Mouse (Mus musculus): ENCODE measurements around the gene Bst1. TPM values are rescaled to one million over a fixed set of nuclear protein-coding genes. Genes with fewer than 3 reads are reported as not detected.

Bst1 gene
- 0.37 and 0.62 TPM in 2 replicates for polyA plus RNA-seq (2015; fragmentation: Nextera tagmentation; extraction: Ambion mirVana)

DNA sequence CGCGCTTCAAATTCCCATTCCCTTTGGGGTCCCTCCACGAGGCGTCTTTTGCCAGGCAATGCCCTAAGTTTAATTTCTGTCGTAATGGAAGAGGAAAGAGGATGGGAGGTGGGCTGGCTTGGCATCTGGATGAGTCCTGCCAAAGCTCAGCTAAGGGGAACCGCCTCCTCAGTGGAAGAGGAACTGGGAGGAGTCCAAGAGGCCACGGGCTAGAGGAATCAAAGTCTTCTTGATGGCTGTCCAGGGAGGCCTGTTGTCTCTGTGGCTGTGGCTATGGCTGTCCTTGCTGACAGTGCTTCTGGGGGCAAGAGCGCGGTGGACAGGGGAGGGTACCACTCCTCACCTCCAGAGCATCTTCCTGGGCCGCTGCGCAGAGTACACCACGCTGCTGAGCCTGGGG is at the start of gene Bst1:
Gene Bst1 (plus strand): TSS at position 191 of the 400 bp plus-strand sequence.
- Histone ChIP-seq H3K4me2 (no peak within 1 kb of the TSS), H3K27me3 (replicated peaks) (no peaks in the 10 kb centered on the region), H3K36me3 (no peaks in the 10 kb centered on the region), H3K4me3 (no peak within 1 kb of the TSS), H3K9me3 (no peaks in the 10 kb centered on the region), H3K9ac (no peak within 1 kb of the TSS), H3K4me1 (no peaks in the 10 kb centered on the region), H3K27ac (replicated peaks) (no peak within 1 kb of the TSS)
- no peak for ATAC-seq (ENCODE audit: extremely low read depth, insufficient number of reproducible peaks, low FRiP score, low TSS enrichment)
- WGBS = 42% methylated on average over 12 of the region's 12 CpGs

DNA sequence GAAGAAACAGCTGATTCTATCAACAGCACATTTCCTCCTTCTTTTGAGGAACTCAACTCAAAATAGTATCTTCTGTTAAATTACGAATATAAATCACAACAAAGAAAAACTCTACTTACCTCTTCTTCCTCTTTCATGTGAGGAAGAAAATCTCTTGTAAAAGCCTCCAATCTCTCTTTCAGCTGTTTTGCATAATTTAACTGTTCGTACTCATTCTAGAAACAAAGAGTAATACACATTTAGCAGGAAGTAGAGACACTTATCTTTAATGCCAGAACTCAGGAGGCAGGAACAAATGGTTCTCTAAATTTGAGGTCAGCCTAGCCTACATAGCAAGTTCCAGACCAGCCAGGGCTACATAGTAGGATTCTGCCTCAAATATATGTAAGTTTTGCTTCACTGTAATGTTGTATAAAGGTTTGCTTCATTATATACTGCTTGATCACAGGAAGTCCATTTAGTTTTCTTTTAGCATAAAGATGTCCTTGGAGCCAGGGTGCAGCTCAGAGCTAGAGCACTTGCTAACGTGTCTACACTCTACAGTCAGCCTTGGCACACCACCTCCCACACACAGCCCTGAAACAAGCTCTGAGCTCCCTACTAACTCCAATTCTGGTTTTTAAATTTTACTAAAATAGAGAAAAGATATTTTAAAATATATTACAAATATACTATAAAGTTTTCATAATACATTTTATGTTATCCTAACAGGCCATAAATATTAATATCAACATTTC is 47.9 kb upstream of the Bst1 start:
- Histone ChIP-seq H3K27me3 (replicated peaks) (no peaks in the 10 kb centered on the region), H3K27ac (replicated peaks) (no peak overlapping the region), H3K4me1 (peaks cover 7% of the 10 kb centered on the region), H3K4me2 (no peak overlapping the region), H3K9ac (no peak overlapping the region), H3K36me3 (peaks cover 53% of the 10 kb centered on the region), H3K4me3 (no peak overlapping the region), H3K9me3 (no peaks in the 10 kb centered on the region)
- WGBS = 73% methylated on average over 3 of the region's 3 CpGs
- ATAC-seq (ENCODE audit: extremely low read depth, insufficient number of reproducible peaks, low FRiP score, low TSS enrichment) = no peak

- Histone ChIP-seq H3K9ac (no peak overlapping the region), H3K27me3 (replicated peaks) (no peaks in the 10 kb centered on the region), H3K27ac (replicated peaks) (no peak overlapping the region), H3K4me2 (no peak overlapping the region), H3K4me1 (peaks cover 13% of the 10 kb centered on the region), H3K9me3 (no peaks in the 10 kb centered on the region), H3K4me3 (no peak overlapping the region), H3K36me3 (peaks cover 47% of the 10 kb centered on the region)
- 84% methylated on average over 3 of the region's 3 CpGs for WGBS
- ATAC-seq (ENCODE audit: extremely low read depth, insufficient number of reproducible peaks, low FRiP score, low TSS enrichment) = no peak
Measured at GRCm38 (mm10) chr5:43771555-43771954, 47.1 kb upstream of the Bst1 start.

- peak overlapping the region; percentile 68 for H3K27ac ChIP-seq (replicated peaks)
- no peaks in the 10 kb centered on the region for H3K27me3 ChIP-seq (replicated peaks)
- H3K9me3 ChIP-seq = no peaks in the 10 kb centered on the region
- H3K4me2 ChIP-seq = peak overlapping the region; percentile 37; the same call in 1 of the 2 replicates
- peaks cover 16% of the 10 kb centered on the region for H3K36me3 ChIP-seq
- H3K9ac ChIP-seq = no peak overlapping the region
- no peak for ATAC-seq (ENCODE audit: extremely low read depth, insufficient number of reproducible peaks, low FRiP score, low TSS enrichment)
- H3K4me1 ChIP-seq = peaks cover 40% of the 10 kb centered on the region
- H3K4me3 ChIP-seq = no peak overlapping the region
Measured at GRCm38 (mm10) chr5:43776407-43776806, 42.3 kb upstream of the Bst1 start.

DNA sequence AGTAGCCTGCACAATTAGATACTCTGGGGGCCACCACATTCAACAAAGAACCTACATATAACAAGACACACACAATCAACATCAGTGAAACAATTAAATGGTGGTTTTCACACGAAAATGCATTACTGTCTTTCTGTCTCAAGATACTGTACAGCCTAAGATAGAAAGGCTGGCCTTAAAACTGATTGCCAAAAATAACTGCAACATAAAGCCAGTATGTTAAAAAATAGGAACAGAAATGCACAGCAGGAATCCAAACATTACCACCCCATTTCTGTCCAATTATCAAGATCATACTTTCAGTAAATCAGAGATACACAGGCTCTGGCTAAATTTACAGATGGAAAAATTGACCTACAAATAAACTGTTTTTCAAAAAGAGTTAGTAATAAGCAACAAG is 41.7 kb upstream of the Bst1 start:
- 26% methylated on average over 1 of the region's 1 CpGs for WGBS
- Histone ChIP-seq H3K27ac (replicated peaks) (peak overlapping the region; percentile 68), H3K36me3 (peaks cover 13% of the 10 kb centered on the region), H3K9ac (no peak overlapping the region), H3K9me3 (no peaks in the 10 kb centered on the region), H3K4me2 (peak overlapping the region; percentile 37), H3K4me1 (peaks cover 40% of the 10 kb centered on the region), H3K4me3 (no peak overlapping the region), H3K27me3 (replicated peaks) (no peaks in the 10 kb centered on the region)
- no peak for ATAC-seq (ENCODE audit: extremely low read depth, insufficient number of reproducible peaks, low FRiP score, low TSS enrichment)

GRCm38 (mm10) chr5:43778583-43778982 is 40.1 kb upstream of the Bst1 start:
- H3K4me3 ChIP-seq = no peak overlapping the region
- peaks cover 8% of the 10 kb centered on the region for H3K36me3 ChIP-seq
- no peak for ATAC-seq (ENCODE audit: extremely low read depth, insufficient number of reproducible peaks, low FRiP score, low TSS enrichment)
- no peak overlapping the region for H3K9ac ChIP-seq
- 85% methylated on average over 3 of the region's 3 CpGs for WGBS
- H3K9me3 ChIP-seq = no peaks in the 10 kb centered on the region
- peaks cover 45% of the 10 kb centered on the region for H3K4me1 ChIP-seq
- H3K4me2 ChIP-seq = peak overlapping the region; percentile 18
- H3K27ac ChIP-seq (replicated peaks) = no peak overlapping the region
- H3K27me3 ChIP-seq (replicated peaks) = no peaks in the 10 kb centered on the region

DNA sequence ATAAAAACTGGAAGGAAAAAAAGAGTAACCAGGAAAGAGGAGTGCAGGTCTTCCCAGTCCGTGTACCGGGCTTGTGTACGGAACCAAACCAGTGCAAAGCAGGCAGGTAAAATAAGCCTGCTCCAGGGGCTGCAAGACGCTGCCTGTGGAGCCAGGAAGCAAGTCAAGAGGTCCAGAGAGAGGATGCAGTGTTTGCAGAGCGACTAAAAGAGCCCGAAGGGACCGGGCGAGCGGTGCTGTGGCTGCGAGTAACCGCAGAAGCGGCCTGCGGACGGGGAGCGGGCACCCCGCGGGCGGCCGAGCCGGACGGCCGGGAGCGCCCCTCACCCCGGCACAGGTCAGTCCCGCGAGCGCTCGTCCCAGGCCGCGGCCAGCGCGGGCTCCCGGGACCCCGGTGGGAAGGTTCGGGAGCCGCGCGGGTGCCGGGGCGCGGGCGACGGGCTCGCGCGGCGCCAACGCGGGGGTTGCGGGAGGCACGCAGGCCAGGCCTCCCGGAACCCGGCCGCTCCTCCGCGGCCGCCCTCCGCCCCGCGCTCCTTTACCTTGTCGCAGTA is 37.2 kb upstream of the Bst1 start:
- Histone ChIP-seq H3K27me3 (replicated peaks) (no peaks in the 10 kb centered on the region), H3K9me3 (no peaks in the 10 kb centered on the region), H3K4me1 (peaks cover 33% of the 10 kb centered on the region), H3K36me3 (peaks cover 8% of the 10 kb centered on the region), H3K4me2 (peak overlapping the region; percentile 74), H3K9ac (peak overlapping the region; percentile 97), H3K27ac (replicated peaks) (peak overlapping the region; percentile 90), H3K4me3 (peak overlapping the region; percentile 93)
- ATAC-seq (ENCODE audit: extremely low read depth, insufficient number of reproducible peaks, low FRiP score, low TSS enrichment) = peak; percentile 69
- under 1% methylated on average over 17 of the region's 61 CpGs for WGBS

DNA sequence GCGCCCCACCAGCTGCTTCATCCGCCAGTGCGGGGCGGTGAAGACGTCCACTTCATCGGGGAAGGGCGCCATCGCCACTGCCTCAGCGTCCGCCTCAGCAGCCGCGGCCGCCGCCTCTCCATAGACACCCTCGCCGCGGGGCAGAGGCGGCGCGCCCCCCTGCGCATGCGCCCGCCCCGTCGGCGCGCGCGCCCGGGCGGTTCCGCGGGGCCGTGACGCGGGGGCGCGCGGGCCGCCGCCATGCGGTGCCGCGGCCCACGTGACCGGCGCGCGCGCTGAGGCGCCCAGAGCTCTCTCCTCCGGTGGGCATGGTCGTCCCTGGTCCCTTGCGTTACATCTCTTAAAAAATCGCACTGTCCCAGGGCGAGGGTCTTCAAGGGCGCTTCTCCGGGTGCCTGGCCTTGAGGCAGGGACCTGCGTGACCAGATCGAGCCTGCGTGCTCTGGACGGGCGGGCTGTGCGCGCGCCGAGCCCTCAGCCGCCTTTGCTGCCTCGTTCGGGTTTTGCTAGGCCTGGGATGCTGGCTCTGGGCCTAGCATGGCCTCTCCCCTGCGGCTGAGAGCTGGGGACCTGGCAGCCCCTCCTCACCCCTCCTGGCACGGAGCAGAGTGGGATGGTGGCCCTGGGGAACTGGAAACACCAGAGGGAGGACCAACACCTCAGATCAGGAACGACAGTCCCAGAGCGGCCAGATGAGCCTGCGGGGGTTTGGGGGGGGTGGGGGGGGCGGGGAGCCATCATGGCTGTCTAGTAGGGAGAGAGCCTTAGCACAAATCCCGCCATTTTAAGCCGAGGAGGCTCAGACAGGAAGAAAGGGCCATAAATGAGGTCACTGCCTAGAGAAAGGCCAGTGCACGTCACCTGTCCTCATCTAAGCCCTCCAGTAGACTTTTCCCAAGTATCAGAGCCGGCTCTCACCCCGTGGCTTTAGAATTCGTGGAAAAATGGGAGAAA is 36.4 kb upstream of the Bst1 start:
- ATAC-seq (ENCODE audit: extremely low read depth, insufficient number of reproducible peaks, low FRiP score, low TSS enrichment) = peak; percentile 90
- WGBS = 4% methylated on average over 63 of the region's 82 CpGs

DNA sequence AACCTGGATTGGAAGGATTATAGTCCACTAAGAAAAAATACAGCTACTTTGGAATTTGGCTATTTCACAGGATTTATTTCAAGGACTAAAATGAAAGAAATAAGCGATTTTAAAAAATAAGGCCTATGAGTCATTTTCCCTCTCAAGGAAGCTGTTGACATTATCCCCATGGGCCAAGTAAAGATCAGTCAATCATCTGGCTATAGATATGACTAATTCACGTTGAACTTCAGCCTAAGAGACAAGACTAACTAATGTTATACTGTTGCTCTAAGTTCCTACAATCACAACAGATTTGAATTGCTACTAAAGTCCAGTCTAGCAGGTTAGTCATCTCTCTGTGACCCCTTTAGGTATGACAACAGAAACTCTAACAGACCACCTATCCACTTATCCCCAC is 34.7 kb upstream of the Bst1 start:
- Histone ChIP-seq H3K9me3 (no peaks in the 10 kb centered on the region), H3K36me3 (peaks cover 3% of the 10 kb centered on the region; the same call in 1 of the 2 replicates), H3K4me3 (no peak overlapping the region), H3K4me1 (peaks cover 16% of the 10 kb centered on the region), H3K27ac (replicated peaks) (no peak overlapping the region), H3K4me2 (no peak overlapping the region), H3K27me3 (replicated peaks) (no peaks in the 10 kb centered on the region), H3K9ac (no peak overlapping the region)
- WGBS = 77% methylated on average over 2 of the region's 2 CpGs
- no peak for ATAC-seq (ENCODE audit: extremely low read depth, insufficient number of reproducible peaks, low FRiP score, low TSS enrichment)

More for the DNA sequence above, 36.4 kb upstream of the Bst1 start:
- Histone ChIP-seq H3K4me2 (peak overlapping the region; percentile 74), H3K9ac (peak overlapping the region; percentile 97), H3K4me3 (peak overlapping the region; percentile 93), H3K27ac (replicated peaks) (peak overlapping the region; percentile 90), H3K9me3 (no peaks in the 10 kb centered on the region), H3K4me1 (peaks cover 25% of the 10 kb centered on the region), H3K27me3 (replicated peaks) (no peaks in the 10 kb centered on the region), H3K36me3 (peaks cover 8% of the 10 kb centered on the region)

DNA sequence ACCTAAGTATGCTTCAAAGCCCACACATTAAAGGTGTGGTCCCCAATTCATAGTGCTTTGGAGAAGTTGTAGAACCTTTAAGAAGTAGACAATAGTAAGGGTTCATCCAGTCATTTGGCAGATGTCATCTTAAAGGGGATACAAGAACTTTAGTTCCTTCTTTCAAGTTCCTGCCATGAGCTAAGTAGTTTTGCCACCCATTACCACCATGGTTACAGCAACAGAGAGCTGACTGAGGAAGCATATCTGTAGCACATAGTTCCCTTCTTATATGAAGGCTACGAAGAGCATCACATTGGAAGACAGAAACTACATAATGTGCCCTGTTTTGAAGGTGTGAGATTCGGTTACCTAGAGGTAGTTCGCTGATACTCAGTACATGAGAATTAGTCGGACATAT is 32.1 kb upstream of the Bst1 start:
- Histone ChIP-seq H3K4me3 (no peak overlapping the region), H3K36me3 (no peaks in the 10 kb centered on the region), H3K27me3 (replicated peaks) (no peaks in the 10 kb centered on the region), H3K4me1 (0 out of 2 replicates have a peak, but pooled peaks cover 6% of the 10 kb centered on the region), H3K9me3 (no peaks in the 10 kb centered on the region), H3K9ac (no peak overlapping the region), H3K27ac (replicated peaks) (no peak overlapping the region), H3K4me2 (no peak overlapping the region)
- ATAC-seq (ENCODE audit: extremely low read depth, insufficient number of reproducible peaks, low FRiP score, low TSS enrichment) = no peak
- 82% methylated on average over 4 of the region's 4 CpGs for WGBS
